Mouse (Mus musculus) C2C12 (cell line): ENCODE results near the gene B3galt4.

ENCODE experiments used
- CEBPB ChIP-seq: IDR thresholded peaks from one replicate; pipeline ENCODE4 v1.6.1; 2011; ENCODE audit warnings: low read depth, mild to moderate bottlenecking, control low read depth, moderate library complexity
- CTCF ChIP-seq: IDR thresholded peaks from one replicate; pipeline ENCODE4 v1.5.1; 2011; ENCODE audit not compliant: control insufficient read depth, insufficient read depth, insufficient read length
- MYOD1 ChIP-seq: IDR thresholded peaks from one replicate; pipeline ENCODE4 v1.6.1; 2011; ENCODE audit warnings: low read depth; ENCODE audit not compliant: control insufficient read depth, insufficient read length
- MYOG ChIP-seq: IDR thresholded peaks from one replicate; pipeline ENCODE4 v1.6.1; 2011; ENCODE audit not compliant: control insufficient read depth, insufficient read length; ENCODE audit errors: extremely low read depth

GRCm38 (mm10) chr17:33928251-33928947 is 22.9 kb downstream of the B3galt4 start:
- no peak for TF ChIP-seq MYOG
- TF ChIP-seq MYOD1 = no peak
- no peak for TF ChIP-seq CEBPB
- no peak for TF ChIP-seq CTCF
